Comparison of ENCODE assay signal across 8 mouse cellular contexts in the genomic region with DNA sequence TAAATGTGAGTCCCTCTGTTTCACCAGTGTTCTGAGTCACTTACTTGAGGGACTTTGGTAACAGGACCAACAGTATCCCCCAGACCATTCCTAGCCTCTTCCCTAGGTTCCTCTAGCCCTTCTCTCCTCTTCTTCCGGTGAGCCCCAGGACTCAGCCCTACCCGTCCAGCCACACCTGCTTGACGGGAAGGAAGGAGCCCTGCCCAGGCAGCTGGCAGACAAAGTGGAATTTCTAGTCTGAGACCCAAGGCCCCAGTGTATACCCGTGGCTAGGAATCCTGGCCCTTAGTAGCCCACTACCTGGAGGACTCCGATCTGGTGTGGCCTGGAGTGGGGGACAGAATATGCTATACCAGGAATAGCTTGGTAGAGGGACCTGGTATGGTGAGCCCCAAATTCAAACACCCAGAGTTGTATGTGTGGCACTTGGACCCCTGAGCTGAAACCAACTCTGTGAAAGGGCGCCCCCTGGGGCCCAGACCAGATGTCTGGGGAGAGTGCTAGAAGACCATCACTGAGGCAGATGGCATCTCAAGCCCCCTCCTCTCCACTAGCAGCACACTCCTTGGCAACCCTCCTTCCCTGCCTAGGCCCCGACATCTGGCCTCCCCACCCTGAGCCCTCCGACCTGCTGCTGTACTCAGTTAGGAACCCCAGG. TPM values are rescaled to one million over a fixed set of nuclear protein-coding genes. Genes with fewer than 3 reads are reported as not detected.
DNase-seq lines count a peak whose midpoint lies in the region; ATAC-seq and TF ChIP-seq lines count a peak whose summit lies in the region.
"Had no signal": no experiment of that assay in that cellular context is flagged by ENCODE, and none has a peak within 500 bp of the region (broad histone marks: within the 10 kb centered on the region; RNA-seq: fewer than 3 reads in every experiment).

No protein-coding gene starts in this region.

- H3K9me3 ChIP-seq in intestine, embryonic 16.5 days (ENCODE audit: control insufficient read depth, low read length) = no peaks in the 10 kb centered on the region
- H3K9me3 ChIP-seq: liver, embryonic 15.5 days had no signal

- H3K4me1 ChIP-seq in intestine, embryonic 16.5 days (ENCODE audit: control insufficient read depth, insufficient read depth, low read length) = no peaks in the 10 kb centered on the region

- H3K9ac ChIP-seq in intestine, embryonic 16.5 days (ENCODE audit: low read depth, low read length) = no peak overlapping the region
- H3K9ac ChIP-seq: liver, embryonic 15.5 days had no signal

- DNase-seq in left cerebral cortex, adult 2 months (ENCODE audit: extremely low spot score in 1 of 2, low spot score in 2 of 2) = no peak
- DNase-seq in left cerebral cortex, adult 9 months (ENCODE audit: low spot score in 2 of 2) = no peak
- DNase-seq in R1 (ENCODE audit: low read depth, low spot score) = peak; percentile 37
- DNase-seq in naive thymus-derived CD4-positive, alpha-beta T cell, adult 2 months (ENCODE audit: low read depth) = peak; percentile 8
- no peak for DNase-seq in layer of hippocampus, adult 18-20 months (ENCODE audit: low spot score in 2 of 2)
- DNase-seq in gastrocnemius, postnatal 25 days = no peak

- peak; percentile 41 for ATAC-seq in intestine, embryonic 16.5 days

- peak; percentile 40 for TF ChIP-seq CTCF in left cerebral cortex, adult 2 months (IDR thresholded peaks at IDR 0.05)

- H3K36me3 ChIP-seq in intestine, embryonic 16.5 days (ENCODE audit: control insufficient read depth, insufficient read depth, low read length) = no peaks in the 10 kb centered on the region

- 62% methylated on average over 8 of the region's 8 CpGs for WGBS in intestine, embryonic 16.5 days

- H3K4me2 ChIP-seq in intestine, embryonic 16.5 days (ENCODE audit: low read depth, low read length) = no peak overlapping the region
- H3K4me2 ChIP-seq: liver, embryonic 15.5 days had no signal

- H3K27ac ChIP-seq in left cerebral cortex, adult 2 months = no peak overlapping the region
- no peak overlapping the region for H3K27ac ChIP-seq in intestine, embryonic 16.5 days (ENCODE audit: low read length)
- H3K27ac ChIP-seq: liver, embryonic 15.5 days had no signal

- intact Hi-C loops in left cerebral cortex, adult 2 months (cut with DNase I) = no loop called here

- H3K4me3 ChIP-seq in left cerebral cortex, adult 2 months = no peak overlapping the region
- H3K4me3 ChIP-seq in intestine, embryonic 16.5 days (ENCODE audit: low read length) = no peak overlapping the region
- H3K4me3 ChIP-seq: liver, embryonic 15.5 days had no signal

- H3K27me3 ChIP-seq in intestine, embryonic 16.5 days (replicated peaks; ENCODE audit: control insufficient read depth, insufficient read depth, low read length) = no peaks in the 10 kb centered on the region
- H3K27me3 ChIP-seq: liver, embryonic 15.5 days had no signal

RNA-seq across cellular contexts. Expression of a gene that starts 13.8 kb away (rescaled TPM):
- 1 to 10 TPM; 2.8 to 3.8 TPM for total RNA-seq in left cerebral cortex, adult 2 months (2021)
- 18.7 and 19.8 TPM in 2 replicates for polyA plus RNA-seq in intestine, embryonic 16.5 days (2015; fragmentation: Nextera tagmentation; extraction: Ambion mirVana)
- total RNA-seq in layer of hippocampus, adult 18-20 months (2021) = 1 to 10 TPM; 1.4 to 1.8 TPM
- under 1 TPM; 0.18 to 0.64 TPM for total RNA-seq in gastrocnemius, postnatal 25 days (2021)

Comparison
In these comparisons a context has a peak if more than half of its experiments do, and no peak if none do; other contexts are left out.
1. DNase-seq: peak in R1 (single experiment) and naive thymus-derived CD4-positive, alpha-beta T cell, adult 2 months (single experiment); none in left cerebral cortex, adult 2 months (0 of 2), left cerebral cortex, adult 9 months (0 of 2), layer of hippocampus, adult 18-20 months (0 of 2) and gastrocnemius, postnatal 25 days (single experiment).